Mouse (Mus musculus): Measurements from ENCODE around the gene Drap1.

DNA sequence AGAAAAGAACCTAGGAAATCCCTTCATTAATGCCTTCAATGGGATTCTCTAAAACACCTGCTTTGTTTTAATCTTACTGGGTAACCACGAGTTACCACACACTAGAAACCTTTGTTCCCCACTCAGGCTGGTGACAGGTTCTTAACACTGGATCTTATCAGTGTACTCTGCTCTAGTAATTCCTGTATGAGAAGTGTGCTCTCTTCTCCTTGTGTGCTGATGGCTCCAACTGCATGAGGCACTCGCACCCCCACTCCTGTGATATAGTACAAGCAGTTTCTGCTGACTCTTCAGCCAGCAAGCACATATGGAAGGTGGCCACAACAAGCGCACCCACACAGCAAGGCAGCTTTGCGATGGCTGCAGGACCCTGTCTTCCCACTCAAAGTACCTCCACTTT lies 50.6 kb downstream of the Drap1 start:
- no peak for TF ChIP-seq CTCF (IDR thresholded peaks at IDR 0.05 in 2 of 3, conservative IDR thresholded peaks at IDR 0.05 in 1 of 3; ENCODE audit: control insufficient read depth in 1 of 3, insufficient read depth in 1 of 3, low read depth in 2 of 3, low read length in 3 of 3, poor library complexity in 1 of 3, severe bottlenecking in 1 of 3)
- no peak for TF ChIP-seq EP300 (IDR thresholded peaks at IDR 0.05; ENCODE audit: low read depth in 1 of 2, low read length in 2 of 2)
- no peak for TF ChIP-seq MAX (IDR thresholded peaks at IDR 0.05; ENCODE audit: low read length)
- no peak for TF ChIP-seq POLR2A (IDR thresholded peaks at IDR 0.05; ENCODE audit: control insufficient read depth in 1 of 2, insufficient read depth in 1 of 2, low read depth in 1 of 2, low read length in 2 of 2, poor library complexity in 1 of 2)
- no peak for TF ChIP-seq NRF1 (IDR thresholded peaks at IDR 0.05; ENCODE audit: insufficient read depth, low read depth, low read length, poor library complexity, severe bottlenecking)
- TF ChIP-seq ZNF384 (IDR thresholded peaks at IDR 0.05; ENCODE audit: low read depth, low read length), result no peak
- no peak for TF ChIP-seq CHD1 (IDR thresholded peaks at IDR 0.05; ENCODE audit: low read depth, low read length)
- TF ChIP-seq USF1 (IDR thresholded peaks at IDR 0.05; ENCODE audit: low read depth, low read length), result no peak
